Mouse (Mus musculus) macrophage (primary cell): ENCODE results near the gene Rps6kc1. TPM values are rescaled to one million over a fixed set of nuclear protein-coding genes. Genes with fewer than 3 reads are reported as not detected.
A peak's percentile ranks its signal among the peaks of the same experiment; 100 is the strongest.
"Not testable (repeated sequence)": the region's sequence is repeated elsewhere in the genome, so short reads cannot be mapped to it uniquely, and the experiment has no call there.

ENCODE experiments used
- H3K27ac ChIP-seq: fragments of 350-480 bp; formaldehyde crosslinking; 2 replicates; pipeline ENCODE4 v1.9.0; 2021
- H3K36me3 ChIP-seq: fragments of 350-480 bp; formaldehyde crosslinking; 2 replicates; pipeline ENCODE4 v1.9.0; 2021; ENCODE audit errors: inconsistent target
- H3K4me3 ChIP-seq: fragments of 350-480 bp; formaldehyde crosslinking; 2 replicates; pipeline ENCODE4 v1.9.0; 2021; ENCODE audit errors: inconsistent target
- H3K79me2 ChIP-seq: fragments of 350-480 bp; formaldehyde crosslinking; 2 replicates; pipeline ENCODE4 v1.9.0; 2021; ENCODE audit errors: inconsistent target
- WGBS: methylation state at CpG from one replicate; pipeline ENCODE4 v1.1.7; 2026; ENCODE audit warnings: inconsistent platforms; ENCODE audit not compliant: missing documents; 5-methylcytosine and 5-hydroxymethylcytosine counted together
- polyA plus RNA-seq: library from polyadenylated mRNA; stranded (reverse); fragments of 250-400 nt; gene quantifications from 3 replicates; pipeline ENCODE4 v1.2.4, GENCODE M21; 2018; ENCODE audit warnings: inconsistent platforms

Rps6kc1 gene
- polyA plus RNA-seq, 1 experiment from 2014 or later = 20.5 TPM

DNA sequence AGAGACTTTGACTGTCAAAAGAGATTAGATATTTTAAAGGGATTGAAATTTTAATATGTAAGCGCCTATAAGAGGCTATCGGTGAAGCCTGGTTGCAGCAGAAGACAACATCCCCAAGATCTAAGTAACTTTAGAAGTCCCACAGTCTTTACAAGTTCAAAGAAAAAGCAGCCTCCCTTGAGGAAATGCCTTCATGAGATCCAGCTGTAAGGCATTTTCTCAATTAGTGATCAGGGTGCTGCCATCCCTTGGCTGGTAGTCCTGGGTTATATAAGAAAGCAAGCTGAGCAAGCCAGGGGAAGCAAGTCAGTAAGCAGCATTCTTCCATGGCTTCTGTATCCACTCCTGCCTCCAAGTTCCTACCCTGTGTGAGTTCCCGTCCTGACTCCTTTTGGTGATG is 13.2 kb upstream of the Rps6kc1 start, which contains the start of gene Angel2:
TSS of gene Angel2 (plus strand) at position 301 of the 400 bp plus-strand sequence.
- H3K36me3 ChIP-seq, H3K27ac ChIP-seq, H3K4me3 ChIP-seq, H3K79me2 ChIP-seq: not testable (repeated sequence)
- 97% methylated on average over 3 of the region's 3 CpGs for WGBS

DNA sequence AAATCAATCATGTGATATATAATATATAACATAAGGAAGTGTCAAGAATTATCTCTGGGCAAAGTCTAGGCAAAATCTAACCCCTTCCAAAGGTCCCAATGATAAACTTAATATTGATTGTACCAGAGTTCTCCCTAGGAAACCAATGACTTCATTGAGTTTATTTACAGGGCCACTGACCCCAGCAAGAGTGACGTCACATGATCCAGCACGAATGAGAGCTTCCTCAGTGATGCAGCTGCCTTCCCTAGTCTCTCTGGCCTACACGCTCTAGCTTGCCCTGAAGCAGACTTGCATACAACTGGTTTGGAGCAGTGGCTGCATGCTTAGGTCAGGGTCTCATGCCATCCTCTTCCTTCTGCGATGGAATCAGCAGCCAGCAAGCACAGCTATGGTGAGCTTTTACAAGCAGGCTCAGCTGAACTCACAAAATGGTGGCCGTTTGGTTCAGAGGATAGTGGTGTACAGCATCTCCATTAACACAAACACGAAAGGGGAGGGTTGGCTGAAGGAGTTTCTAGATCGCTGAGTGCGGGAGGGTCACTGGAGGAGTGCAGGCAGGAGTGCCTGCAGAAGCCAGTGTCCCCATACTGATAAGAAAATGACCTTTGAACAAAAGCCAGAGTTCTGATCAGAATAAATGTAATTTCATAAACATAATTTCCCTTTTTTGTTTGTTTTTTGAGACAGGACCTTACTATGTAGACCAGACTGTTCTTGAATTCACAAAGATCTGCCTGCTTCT is 8.3 kb upstream of the Rps6kc1 start:
- H3K79me2 ChIP-seq = no peaks in the 10 kb centered on the region
- H3K27ac ChIP-seq = no peak overlapping the region
- H3K36me3 ChIP-seq = no peaks in the 10 kb centered on the region
- WGBS = 85% methylated on average over 8 of the region's 8 CpGs
- H3K4me3 ChIP-seq = no peak overlapping the region

DNA sequence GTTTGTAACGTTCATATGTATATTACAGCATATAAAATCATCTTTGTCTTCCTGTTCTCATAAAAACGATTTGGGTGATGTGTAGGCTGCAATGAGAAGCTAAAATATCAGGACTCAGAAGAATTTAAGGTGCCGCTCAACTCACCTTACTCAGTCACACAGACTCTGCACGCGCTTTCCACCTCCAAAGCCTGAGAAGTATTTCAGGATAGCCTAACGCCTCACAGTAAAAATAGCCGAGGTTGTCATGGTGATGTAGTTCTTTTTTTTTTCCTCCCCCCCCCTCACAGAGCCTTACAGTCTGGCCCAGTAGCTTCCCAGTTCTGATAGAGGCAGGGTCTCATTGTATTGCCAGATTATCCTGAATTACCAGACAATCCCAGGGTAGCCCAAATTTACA is 7.4 kb upstream of the Rps6kc1 start:
- Histone ChIP-seq H3K36me3 (no peaks in the 10 kb centered on the region), H3K27ac (no peak overlapping the region), H3K4me3 (no peak overlapping the region), H3K79me2 (no peaks in the 10 kb centered on the region)
- WGBS = 42% methylated on average over 7 of the region's 7 CpGs

DNA sequence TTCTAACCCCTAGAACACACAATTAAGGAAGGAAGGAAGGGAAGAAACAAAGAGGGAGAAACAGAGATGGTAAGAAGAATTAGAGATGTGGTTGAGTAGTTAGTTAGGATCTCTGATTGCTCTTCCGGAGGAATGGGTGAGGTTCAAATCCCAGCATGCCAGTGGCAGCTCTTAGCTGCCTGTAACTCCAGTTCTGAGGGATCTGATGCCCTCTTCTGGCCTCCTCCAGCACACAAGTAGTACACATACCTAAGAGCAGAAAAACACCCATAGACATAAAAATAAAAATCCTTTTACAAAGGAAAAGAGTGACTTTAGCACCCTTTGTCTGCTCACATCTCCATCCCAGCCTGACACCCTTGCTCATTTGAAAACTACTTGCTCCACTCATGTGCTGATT is 1.1 kb upstream of the Rps6kc1 start:
- no peak overlapping the region for H3K27ac ChIP-seq
- no peaks in the 10 kb centered on the region for H3K36me3 ChIP-seq
- no peak overlapping the region for H3K4me3 ChIP-seq
- WGBS = 64% methylated on average over 1 of the region's 1 CpGs
- peaks cover 21% of the 10 kb centered on the region for H3K79me2 ChIP-seq

DNA sequence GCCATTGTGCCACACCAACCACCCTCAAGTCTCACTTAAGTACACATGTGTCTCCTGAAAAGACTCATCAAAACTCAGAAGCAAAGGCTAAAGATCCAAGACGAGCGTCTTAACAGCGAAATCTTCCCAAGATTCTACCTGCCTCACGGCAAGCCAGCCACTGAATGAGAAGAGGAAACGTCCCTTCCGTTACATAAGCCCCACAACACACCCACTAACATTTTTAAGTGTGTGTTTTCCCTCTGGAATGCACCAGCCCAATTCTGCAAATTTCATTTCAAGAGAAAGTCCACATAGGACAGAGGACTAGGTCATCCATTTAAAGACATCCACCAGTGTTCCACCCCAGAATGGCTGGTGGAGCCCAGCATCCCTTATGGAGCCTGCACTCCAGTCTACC is 734 bp downstream of the Rps6kc1 start:
- peak overlapping the region; percentile 46 for H3K27ac ChIP-seq
- no peaks in the 10 kb centered on the region for H3K36me3 ChIP-seq
- H3K79me2 ChIP-seq = peaks cover 39% of the 10 kb centered on the region
- peak overlapping the region; percentile 84 for H3K4me3 ChIP-seq
- 30% methylated on average over 6 of the region's 6 CpGs for WGBS

DNA sequence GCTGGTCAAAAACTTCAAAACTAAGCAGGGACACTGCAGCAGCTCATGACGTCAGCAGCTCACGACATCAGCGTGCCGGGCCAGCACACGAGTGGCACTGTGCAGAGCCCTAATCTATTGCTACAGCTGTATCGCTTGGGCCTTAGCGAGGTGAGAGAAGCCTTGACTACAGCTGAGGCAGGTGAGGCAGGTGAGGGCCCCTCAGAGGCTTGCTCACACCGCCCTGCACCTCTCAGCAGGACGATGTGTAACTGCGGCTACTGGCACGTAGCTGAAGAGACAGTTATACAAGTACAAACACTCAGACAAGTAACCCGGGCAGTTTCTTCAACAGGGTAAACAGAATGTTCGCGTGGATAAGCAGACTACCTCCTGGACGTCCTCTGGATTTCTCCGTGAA is 6.9 kb downstream of the Rps6kc1 start:
- H3K36me3 ChIP-seq = peaks cover 17% of the 10 kb centered on the region
- peaks cover 46% of the 10 kb centered on the region for H3K79me2 ChIP-seq
- H3K4me3 ChIP-seq = no peak overlapping the region
- 95% methylated on average over 16 of the region's 16 CpGs for WGBS
- H3K27ac ChIP-seq = no peak overlapping the region

DNA sequence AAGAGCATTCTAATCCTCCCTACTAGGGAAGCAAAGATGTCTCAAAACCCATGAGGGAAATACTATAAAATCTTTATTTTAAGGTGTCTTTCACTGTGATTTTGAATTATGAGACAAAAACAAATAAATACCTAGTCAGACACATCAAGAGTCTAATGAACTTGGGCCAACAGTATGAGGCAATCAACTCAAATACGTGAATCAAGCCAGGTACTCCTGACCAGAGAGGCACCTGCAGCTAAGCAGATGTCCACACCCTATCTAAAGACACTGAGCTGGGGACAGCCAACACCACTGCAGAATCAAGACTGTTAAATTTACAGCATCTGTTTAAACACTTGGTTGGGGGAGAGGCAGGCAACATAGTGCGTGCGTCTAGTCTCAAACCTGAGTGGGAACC is 7.4 kb downstream of the Rps6kc1 start:
- Histone ChIP-seq H3K36me3 (peaks cover 20% of the 10 kb centered on the region), H3K27ac (no peak overlapping the region), H3K4me3 (no peak overlapping the region), H3K79me2 (peaks cover 40% of the 10 kb centered on the region)
- WGBS = 95% methylated on average over 3 of the region's 3 CpGs

DNA sequence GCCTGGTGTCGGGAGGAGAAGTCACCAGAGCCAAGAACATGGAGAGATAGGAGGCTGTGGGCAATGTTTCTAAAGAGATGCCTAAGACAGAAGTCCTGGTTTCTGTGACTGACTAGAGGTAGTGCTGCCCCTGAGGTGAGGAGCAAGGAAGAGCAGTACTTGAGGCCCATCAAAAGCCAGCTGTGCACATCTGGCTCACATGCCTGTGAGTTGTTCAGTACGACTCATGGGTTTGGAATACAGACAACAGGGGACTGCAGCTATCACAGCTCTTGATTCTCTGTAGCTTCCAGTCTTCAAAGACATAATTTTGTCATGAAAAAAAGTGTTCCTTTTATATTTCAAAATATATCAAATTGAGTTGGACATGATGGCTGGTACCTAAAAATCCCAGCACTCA is 10.5 kb downstream of the Rps6kc1 start:
- Histone ChIP-seq H3K4me3 (no peak overlapping the region), H3K79me2 (peaks cover 10% of the 10 kb centered on the region; the same call in 1 of the 2 replicates), H3K27ac (no peak overlapping the region), H3K36me3 (peaks cover 36% of the 10 kb centered on the region)
- WGBS = 91% methylated on average over 2 of the region's 2 CpGs

DNA sequence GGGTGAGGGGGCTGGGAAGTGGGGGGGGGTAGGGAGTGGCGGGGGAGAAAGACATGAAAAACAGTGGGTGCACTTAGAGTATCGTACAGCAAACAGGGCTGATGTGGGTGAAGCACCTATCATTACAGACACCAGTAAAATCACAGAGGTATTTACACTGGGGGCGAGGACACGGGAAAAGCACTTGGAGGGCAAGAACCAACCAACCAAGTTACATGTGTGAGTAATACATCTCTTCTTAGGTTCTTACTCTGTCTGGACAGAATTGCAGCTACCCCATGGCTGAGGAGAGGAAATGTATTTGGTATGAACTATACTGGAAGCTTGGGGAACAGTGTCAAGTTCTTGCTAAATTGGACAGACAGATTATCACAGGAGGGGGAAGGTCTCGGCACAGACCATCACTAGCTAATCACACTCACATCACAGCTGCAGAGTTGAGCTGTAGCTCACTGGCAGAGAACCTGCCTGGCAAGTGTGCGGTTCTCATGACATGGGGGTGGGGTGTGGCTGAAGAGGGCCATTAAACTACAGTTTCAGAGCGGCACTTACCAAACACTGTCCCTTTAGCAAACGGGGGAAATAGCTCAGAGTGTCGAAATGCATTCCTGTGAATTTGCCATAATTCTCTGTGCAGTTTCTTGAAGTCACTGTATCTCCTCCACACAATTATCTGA is 12.5 kb downstream of the Rps6kc1 start:
- Histone ChIP-seq H3K79me2 (no peaks in the 10 kb centered on the region; the same call in 1 of the 2 replicates), H3K27ac (no peak overlapping the region), H3K4me3 (no peak overlapping the region), H3K36me3 (peaks cover 43% of the 10 kb centered on the region)
- WGBS = 89% methylated on average over 7 of the region's 9 CpGs

DNA sequence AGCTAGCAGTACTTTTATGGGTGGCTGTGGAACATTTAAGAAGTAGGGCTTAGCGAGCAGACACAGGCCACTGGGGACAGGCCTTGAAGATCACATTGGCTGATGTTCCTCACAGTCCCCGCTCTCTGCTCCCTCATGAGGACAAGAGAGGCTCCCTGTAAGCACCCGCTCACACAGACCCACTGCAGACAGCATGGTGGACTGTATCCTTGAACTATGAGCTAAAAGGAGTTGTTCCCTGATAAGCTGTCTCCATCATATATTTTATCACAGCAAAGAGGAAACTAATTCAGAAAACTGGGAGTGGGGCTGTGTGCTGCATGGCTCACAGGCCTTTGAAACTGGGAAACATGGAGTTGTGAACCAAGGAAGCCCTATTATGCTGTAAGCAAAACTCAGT is 13.4 kb downstream of the Rps6kc1 start:
- Histone ChIP-seq H3K27ac (no peak overlapping the region), H3K36me3 (peaks cover 35% of the 10 kb centered on the region), H3K79me2 (no peaks in the 10 kb centered on the region; the same call in 1 of the 2 replicates), H3K4me3 (no peak overlapping the region)
- 97% methylated on average over 3 of the region's 3 CpGs for WGBS

DNA sequence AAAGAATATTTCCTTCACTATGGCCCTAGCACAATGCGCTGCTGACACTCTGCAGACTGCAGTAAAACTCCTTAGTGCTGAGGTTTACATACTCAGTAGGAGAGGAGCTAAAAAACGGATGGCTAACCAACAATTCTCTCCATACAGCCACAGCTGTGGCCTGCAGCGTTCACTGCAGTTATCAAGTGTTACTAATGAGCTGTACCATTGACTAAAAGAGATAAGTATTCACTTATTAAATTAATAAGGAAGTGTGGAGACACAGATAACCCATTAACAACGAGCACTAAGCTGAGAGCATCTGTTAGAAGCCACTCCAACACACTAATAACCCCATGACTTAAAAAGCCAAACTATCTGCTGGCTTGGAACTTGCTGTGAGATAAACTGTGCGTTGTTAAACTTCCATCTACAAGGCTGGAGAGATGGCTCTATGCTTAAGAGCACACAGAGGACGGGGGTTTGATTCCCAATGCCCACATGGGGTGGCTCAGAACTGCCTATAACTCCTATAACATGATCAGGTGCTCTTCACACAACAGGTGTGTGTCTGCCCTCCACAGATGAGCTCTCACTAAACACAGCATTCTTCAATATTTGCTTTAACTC is 17.9 kb downstream of the Rps6kc1 start:
- Histone ChIP-seq H3K79me2 (no peaks in the 10 kb centered on the region), H3K27ac (no peak overlapping the region), H3K36me3 (peaks cover 49% of the 10 kb centered on the region), H3K4me3 (no peak overlapping the region)
- 88% methylated on average over 6 of the region's 6 CpGs for WGBS

DNA sequence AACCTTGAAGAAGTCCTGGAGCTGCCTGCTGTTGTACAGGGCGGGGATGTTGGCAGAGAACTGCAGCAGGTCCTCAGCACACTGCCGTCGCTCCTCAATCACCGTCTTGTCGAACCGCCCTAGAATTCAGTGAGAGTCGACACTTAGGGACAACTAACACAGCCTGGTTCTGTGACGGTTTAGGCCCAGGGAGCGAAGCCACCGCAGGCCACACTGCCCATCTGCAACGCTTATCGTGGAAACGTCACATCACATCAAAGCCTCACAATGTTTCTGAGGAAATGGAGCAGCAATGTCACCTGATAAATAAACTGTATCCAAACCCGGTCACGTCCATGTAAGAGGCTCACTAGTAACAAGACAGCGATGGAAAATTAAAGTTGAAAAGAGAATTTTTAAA is 22.9 kb downstream of the Rps6kc1 start:
- no peaks in the 10 kb centered on the region for H3K79me2 ChIP-seq
- no peak overlapping the region for H3K27ac ChIP-seq
- peaks cover 53% of the 10 kb centered on the region for H3K36me3 ChIP-seq
- H3K4me3 ChIP-seq = no peak overlapping the region
- WGBS = 93% methylated on average over 16 of the region's 16 CpGs

DNA sequence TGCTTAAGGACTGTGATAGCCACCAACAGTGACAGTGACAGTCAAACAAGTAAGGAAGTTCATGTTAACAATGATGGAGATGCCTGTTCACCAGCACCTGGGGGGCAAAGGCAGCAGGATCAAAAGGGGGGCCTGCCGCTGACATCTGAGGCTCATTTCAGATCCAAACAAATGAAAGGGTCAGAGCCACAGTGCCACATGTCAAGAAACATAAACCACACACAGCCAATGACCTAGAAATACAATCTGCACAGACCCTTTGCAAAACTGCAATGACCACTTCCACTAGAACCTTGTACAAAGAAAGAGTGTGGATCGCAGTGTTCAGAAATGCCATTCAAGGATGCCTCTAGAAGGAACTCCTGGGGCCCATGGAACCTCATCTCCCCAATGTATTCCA is 23.5 kb downstream of the Rps6kc1 start:
- H3K36me3 ChIP-seq = peaks cover 53% of the 10 kb centered on the region
- WGBS = 96% methylated on average over 2 of the region's 2 CpGs

DNA sequence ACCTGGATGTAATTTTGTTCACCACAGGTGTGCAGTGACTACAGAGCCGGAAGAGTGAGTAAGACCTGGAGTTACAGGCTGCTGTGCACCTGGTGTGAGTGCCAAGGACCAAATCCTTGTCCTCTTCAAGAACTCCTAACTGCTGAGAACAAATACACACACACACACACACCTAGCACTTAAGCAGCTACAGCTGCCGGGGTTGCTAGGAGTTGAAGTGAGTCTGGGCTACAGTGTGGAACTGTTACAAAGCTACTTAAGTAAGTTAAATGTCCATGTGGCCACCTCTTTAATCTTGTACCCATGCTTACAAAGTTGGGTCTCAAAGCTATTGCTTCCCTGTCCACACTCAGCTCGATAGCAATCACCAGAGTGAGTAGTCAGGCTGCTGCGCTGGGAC is 25.6 kb downstream of the Rps6kc1 start:
- peaks cover 45% of the 10 kb centered on the region for H3K36me3 ChIP-seq
- 96% methylated on average over 4 of the region's 4 CpGs for WGBS

More for the DNA sequence above, 23.5 kb downstream of the Rps6kc1 start:
- no peak overlapping the region for H3K4me3 ChIP-seq
- H3K79me2 ChIP-seq = no peaks in the 10 kb centered on the region
- no peak overlapping the region for H3K27ac ChIP-seq

DNA sequence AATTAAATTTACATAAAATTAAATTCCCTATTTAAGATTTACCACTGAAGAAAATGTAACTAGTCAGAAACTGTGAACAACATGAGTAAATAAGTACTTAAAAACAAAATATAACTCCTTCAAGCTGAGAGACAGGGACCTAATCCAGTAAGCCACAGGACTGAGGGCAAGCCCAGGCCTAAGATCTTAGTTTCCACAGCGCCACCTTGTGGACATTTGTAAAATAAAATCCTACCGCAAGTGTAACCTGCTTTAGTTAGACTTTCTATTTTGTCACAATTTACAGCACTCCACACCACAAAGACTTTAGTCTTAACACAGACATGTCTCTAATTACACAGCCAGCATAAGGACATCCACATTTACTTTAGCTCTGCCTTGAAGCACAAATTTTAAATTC is 30.1 kb downstream of the Rps6kc1 start:
- H3K27ac ChIP-seq = no peak overlapping the region
- H3K36me3 ChIP-seq = peaks cover 36% of the 10 kb centered on the region
- no peak overlapping the region for H3K4me3 ChIP-seq
- whole genome bisulfite sequencing = 22% methylated on average over 2 of the region's 2 CpGs
- no peaks in the 10 kb centered on the region for H3K79me2 ChIP-seq

More for the DNA sequence above, 25.6 kb downstream of the Rps6kc1 start:
- no peaks in the 10 kb centered on the region for H3K79me2 ChIP-seq
- no peak overlapping the region for H3K4me3 ChIP-seq
- H3K27ac ChIP-seq = no peak overlapping the region
